Mouse (Mus musculus) testis, postnatal 14 days (tissue): ENCODE data around the gene Eaf1.
A peak's percentile ranks its signal among the peaks of the same experiment; 100 is the strongest.
"Not testable (repeated sequence)": the region's sequence is repeated elsewhere in the genome, so short reads cannot be mapped to it uniquely, and the experiment has no call there.

Experiments
- DNase-seq: peaks from one replicate; pipeline ENCODE4 v3.0.0; 2021; ENCODE audit warnings: low spot score

Eaf1 gene

GRCm38 (mm10) chr14:31494349-31494974 is at the start of gene Eaf1:
Gene Eaf1, plus strand, starts transcription at chr14:31494399.
- DNase-seq: no peak

DNA sequence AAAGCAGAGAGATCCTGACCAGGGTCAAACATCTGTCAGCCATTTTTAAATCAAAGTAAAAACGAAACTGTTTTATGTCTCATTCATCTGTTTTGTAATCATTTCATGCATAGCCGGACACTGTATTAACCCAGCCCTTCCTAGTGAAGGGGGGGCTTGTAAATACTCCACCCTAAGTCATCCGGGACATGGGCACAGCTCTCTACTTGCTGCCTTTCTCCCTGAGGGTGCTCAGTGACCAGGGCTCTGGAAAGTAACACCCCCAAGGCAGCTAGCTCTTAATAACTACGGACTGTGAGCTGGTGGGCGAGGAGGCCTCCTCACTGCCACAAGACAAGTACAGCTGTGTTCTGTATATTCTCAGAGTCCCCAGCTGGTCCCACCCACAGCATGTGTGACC is 45.2 kb upstream of the Eaf1 start:
- DNase-seq: no peak

GRCm38 (mm10) chr14:31453946-31454345 is 40.3 kb upstream of the Eaf1 start:
- DNase-seq: not testable (repeated sequence)

DNA sequence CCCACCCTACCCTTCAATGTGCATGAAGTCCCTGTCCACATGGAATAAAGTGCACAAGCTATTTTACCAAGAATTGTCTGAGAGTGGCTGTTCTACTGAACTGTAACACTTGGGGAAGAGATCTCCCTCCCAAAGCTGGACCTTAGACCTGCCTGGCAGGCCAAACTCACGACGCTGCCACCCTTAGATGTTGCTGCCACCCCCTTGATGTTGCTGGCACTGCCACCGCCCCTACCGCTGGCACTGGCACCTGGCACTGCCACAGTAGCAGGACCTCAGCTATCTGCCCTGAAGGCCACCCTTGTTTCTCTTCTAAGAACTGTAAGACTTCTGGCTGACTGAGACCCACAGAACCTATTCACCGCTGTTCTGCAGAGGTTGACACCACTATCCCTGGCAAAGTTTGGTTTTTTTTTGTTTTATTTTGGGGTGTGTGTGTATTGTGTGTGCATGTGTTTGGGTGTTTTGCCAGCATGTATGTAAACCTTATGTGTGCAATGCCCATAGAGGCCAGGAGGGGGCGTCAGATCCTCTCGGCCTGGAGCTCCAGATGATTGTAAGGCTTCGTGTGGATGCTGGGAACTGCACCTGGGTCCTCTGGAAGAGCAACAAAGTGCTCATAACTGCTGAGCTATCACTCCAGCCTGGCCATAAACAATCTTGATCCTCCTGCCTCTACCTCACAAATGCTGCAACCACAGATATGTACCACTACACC is 39.2 kb upstream of the Eaf1 start:
- peak; percentile 39 for DNase-seq

GRCm38 (mm10) chr14:31456064-31456721 is 38.0 kb upstream of the Eaf1 start:
- no peak for DNase-seq

GRCm38 (mm10) chr14:31458006-31458405 is 36.2 kb upstream of the Eaf1 start:
- no peak for DNase-seq

GRCm38 (mm10) chr14:31462226-31462625 is 32.0 kb upstream of the Eaf1 start:
- DNase-seq: not testable (repeated sequence)

GRCm38 (mm10) chr14:31462886-31463285 is 31.3 kb upstream of the Eaf1 start:
- DNase-seq: no peak

- no peak for DNase-seq
These were observed 30.0 kb upstream of the Eaf1 start for GRCm38 (mm10) chr14:31464176-31464575.

GRCm38 (mm10) chr14:31469711-31470110 is 24.5 kb upstream of the Eaf1 start:
- no peak for DNase-seq

DNA sequence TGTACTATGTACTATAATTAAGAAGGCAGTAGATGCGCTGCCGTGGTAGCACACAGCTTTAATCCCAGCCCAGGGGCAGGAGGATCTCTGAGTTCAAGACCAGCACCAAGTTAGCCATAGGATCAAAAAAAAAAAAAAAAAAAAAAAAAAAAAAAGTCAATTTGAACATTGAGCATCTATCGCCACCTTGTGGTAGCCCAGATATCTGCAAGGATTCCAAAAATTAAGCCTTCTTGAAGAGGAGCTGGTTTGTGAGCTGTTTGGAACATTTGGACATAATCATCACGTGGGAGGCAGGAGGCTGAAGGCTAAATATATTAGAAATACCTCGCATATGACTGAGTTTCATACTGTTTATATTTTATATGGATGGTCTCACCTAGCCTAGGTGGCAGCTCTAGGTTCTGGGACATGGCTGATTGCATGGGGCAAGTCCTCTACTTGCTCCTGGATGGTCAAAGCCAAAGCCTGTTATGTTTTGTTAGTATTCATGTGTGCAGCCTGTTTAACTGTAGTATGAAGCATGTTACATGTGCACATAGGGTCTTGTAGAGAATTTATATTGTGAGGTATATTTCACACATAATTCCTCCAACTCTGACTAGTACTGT is 21.6 kb upstream of the Eaf1 start:
- peak; percentile 56 for DNase-seq

DNA sequence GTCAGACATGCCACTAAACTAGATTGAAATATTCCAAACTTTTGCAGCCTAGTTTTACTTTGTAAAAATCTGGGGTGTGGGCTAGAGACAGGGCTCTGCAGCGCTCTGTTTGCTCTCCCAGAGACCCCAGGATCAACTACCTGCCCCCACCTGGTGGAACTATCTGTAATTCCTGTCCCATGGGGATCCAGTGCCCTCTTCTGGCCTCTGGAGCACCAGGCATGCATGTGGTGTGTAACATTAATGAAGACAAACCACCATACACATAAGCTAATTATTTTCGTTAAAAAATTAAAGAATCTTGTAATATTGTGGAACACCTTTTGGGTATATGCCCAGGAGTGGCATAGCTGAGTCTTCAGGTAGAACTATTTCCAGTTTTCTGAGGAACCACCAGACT is 20.9 kb upstream of the Eaf1 start:
- DNase-seq: no peak

DNA sequence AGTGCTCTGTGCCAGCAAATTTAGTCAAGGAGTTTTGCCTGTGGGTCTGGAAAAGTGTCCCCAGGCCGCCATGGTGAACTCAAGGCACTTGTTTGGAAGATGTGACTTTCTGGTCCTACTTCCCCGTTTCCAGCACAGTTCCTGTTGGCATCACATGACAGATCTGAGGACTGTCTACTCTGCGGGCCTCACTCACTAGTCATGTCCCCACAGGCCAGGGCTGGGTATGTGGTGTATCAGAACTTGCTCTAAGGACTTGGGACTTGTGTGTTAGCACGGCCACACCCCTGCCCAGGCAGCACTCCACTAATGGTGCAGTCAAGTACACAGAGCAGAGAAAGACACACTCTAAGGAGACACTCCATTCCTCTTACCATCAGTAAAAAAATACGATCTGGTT is 11.8 kb upstream of the Eaf1 start:
- no peak for DNase-seq

DNA sequence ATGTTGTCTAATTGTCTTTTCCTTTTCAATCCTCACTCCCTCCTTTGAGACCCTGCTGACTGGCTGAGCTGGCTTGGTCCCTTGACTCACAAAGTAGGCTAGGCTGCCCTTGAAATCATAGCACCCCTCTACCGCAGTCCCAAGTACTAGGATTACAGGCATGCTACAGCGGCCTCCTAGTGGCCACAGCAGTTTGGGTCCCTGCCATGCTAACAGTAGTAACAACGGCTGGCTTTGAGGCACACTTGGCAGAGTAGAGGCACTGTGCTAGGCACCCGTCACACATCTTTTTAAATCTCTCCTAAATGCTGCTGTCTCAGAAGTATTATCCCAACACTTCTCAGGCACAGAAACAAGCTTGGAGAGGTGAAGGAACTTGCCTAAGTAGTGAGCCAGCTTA is 7.7 kb upstream of the Eaf1 start:
- no peak for DNase-seq

DNA sequence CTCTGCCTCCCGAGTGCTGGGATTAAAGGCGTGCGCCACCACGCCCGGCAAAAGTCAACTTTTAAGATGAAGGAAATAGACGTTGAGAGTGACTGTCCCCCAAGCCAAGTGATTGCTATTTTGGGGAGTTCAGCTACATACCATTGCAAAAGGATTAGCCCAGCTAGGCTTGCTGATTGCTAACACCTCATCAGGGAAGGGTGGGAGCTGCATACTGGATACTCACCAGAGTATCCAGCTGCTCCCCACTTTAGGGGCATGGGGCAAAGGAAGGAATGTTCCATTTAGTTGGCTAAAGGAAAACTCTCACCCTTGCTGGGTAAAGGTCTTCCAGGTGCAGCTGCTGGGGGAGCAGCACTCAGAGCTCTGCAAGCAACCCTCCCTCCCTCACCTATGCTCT is 6.1 kb upstream of the Eaf1 start:
- no peak for DNase-seq

- DNase-seq: no peak
These were observed 298 bp upstream of the Eaf1 start for GRCm38 (mm10) chr14:31493901-31494300.

GRCm38 (mm10) chr14:31494975-31495455 is 816 bp downstream of the Eaf1 start, which contains the start of gene Mettl6:
Gene Mettl6, minus strand, starts transcription at chr14:31495040.
- DNase-seq: peak; percentile 92

- no peak for DNase-seq
These were observed 1.3 kb downstream of the Eaf1 start for GRCm38 (mm10) chr14:31495538-31495937.

- DNase-seq: no peak
These were observed 2.0 kb downstream of the Eaf1 start for GRCm38 (mm10) chr14:31496241-31496646.

DNA sequence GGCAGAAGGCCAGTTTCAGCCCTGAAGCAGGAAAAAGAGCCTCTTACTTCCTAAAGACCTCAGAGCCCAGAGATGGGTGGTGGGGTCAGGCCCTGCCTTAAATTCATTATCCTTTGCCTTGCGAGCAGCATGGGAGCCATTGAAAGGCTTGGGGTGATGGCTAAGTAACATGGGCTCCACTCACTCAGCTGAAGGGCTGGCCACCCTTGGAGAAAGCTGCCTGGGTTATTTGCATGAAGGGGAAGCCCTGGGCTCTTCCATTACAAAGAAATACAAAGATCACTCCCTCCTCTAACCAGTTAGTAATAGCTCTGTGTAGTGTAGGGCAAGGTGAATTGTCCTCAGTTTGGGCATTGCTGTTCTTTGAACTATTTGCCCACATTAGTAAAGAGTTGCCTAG is 5.3 kb downstream of the Eaf1 start:
- no peak for DNase-seq

DNA sequence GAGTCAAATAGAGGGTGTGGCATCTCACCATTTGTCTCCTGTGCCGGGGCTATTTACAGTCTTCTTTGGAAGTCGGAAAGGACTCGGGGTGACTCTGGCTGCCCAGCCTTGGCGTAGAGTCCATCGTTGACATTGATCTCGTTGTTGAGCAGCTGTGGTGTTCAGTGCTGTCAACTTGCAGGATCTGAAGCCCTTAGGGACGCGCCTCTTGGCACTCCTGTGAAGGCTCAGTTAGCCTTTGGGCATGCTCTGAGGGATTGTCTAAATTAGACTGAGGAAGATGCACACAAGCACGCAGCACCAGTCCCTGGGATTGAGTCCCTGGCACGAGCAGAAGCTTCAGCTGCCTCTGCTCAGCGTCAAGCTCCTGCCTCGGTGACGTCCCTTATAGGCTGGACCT is 9.2 kb downstream of the Eaf1 start:
- DNase-seq: no peak

- no peak for DNase-seq
These were observed 12.3 kb downstream of the Eaf1 start for GRCm38 (mm10) chr14:31506456-31506855.

- no peak for DNase-seq
These were observed 15.7 kb downstream of the Eaf1 start for GRCm38 (mm10) chr14:31509911-31510310.
